Comparison of ENCODE assay signal across 27 mouse cellular contexts in the genomic region with DNA sequence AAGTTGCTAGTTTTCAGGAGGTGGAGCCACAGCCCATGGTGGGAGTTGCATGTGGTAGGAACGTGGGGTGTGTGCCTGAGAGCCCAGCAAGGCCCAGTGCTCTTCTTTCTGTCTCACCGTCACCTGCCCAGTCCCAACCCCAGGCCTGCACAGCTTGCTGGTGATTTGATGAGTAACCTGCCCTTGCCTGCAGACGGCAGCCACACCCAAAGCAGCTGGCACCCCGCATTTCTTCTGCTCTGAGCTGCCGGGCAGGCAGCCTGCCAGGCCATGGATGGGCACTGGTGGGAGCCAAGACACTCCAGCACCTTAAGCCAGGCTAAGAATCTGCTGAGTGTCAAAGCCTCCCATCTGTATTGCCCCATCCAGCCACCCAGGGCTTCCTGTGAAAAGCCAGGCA. TPM values are rescaled to one million over a fixed set of nuclear protein-coding genes. Genes with fewer than 3 reads are reported as not detected.
DNase-seq lines count a peak whose midpoint lies in the region; ATAC-seq and TF ChIP-seq lines count a peak whose summit lies in the region.
"Had no signal": no experiment of that assay in that cellular context is flagged by ENCODE, and none has a peak within 500 bp of the region (broad histone marks: within the 10 kb centered on the region; RNA-seq: fewer than 3 reads in every experiment).

No protein-coding gene starts in this region.

- CTCF ChIA-PET in Patski (lab: Charles Lee): no interaction called here

- TF ChIP-seq EP300 in stomach, postnatal 0 days (optimal IDR thresholded peaks at IDR 0.05): no peak

- H3K4me2 ChIP-seq in liver, embryonic 13.5 days: no peak overlapping the region
- H3K4me2 ChIP-seq in stomach, postnatal 0 days (replicated peaks; ENCODE audit: low read depth): no peak overlapping the region
- H3K4me2 ChIP-seq: heart, embryonic 12.5 days; limb, embryonic 13.5 days; midbrain, embryonic 15.5 days had no signal

- DNase-seq in cerebellum, postnatal 14 days: peak; percentile 49 to 53
- DNase-seq in cerebellum, adult 18-20 months: no peak
- DNase-seq in liver, embryonic 13.5 days: no peak
- DNase-seq in liver: no peak
- peak; percentile 56 for DNase-seq in Patski (ENCODE audit: low read depth, low spot score)
- no peak for DNase-seq in stomach, postnatal 0 days (ENCODE audit: low spot score)
- DNase-seq in spleen, adult 12 weeks (ENCODE audit: low spot score): no peak
- DNase-seq: adrenal gland, postnatal 25 days; B cell, adult 2 months; embryo, embryonic 11 days; heart, adult 11 months; heart, postnatal 10 days; layer of hippocampus, postnatal 36 days; lung, postnatal 4 days; right cerebral cortex, adult 18-20 months had no signal

- no peak overlapping the region for H3K27ac ChIP-seq in liver, embryonic 13.5 days
- no peak overlapping the region for H3K27ac ChIP-seq in stomach, postnatal 0 days (replicated peaks)
- H3K27ac ChIP-seq: forebrain, embryonic 10.5 days; hindbrain, embryonic 10.5 days; hindbrain, postnatal 0 days; layer of hippocampus, adult 2 months; limb, embryonic 13.5 days; midbrain, embryonic 15.5 days had no signal

- H3K27me3 ChIP-seq in liver, embryonic 13.5 days: peaks cover 88% of the 10 kb centered on the region
- H3K27me3 ChIP-seq in Patski: no peaks in the 10 kb centered on the region
- H3K27me3 ChIP-seq in stomach, postnatal 0 days (ENCODE audit: control insufficient read depth, insufficient read depth, low read length): no peaks in the 10 kb centered on the region

- H3K4me3 ChIP-seq in liver, embryonic 13.5 days (replicated peaks): no peak overlapping the region
- H3K4me3 ChIP-seq in stomach, postnatal 0 days (ENCODE audit: low read depth, low read length): no peak overlapping the region
- H3K4me3 ChIP-seq: forebrain, embryonic 10.5 days; heart, embryonic 12.5 days; hindbrain, embryonic 10.5 days; layer of hippocampus, adult 2 months; limb, embryonic 13.5 days; midbrain, embryonic 15.5 days had no signal

- H3K4me1 ChIP-seq in liver, embryonic 13.5 days (replicated peaks): peaks cover 19% of the 10 kb centered on the region
- no peaks in the 10 kb centered on the region for H3K4me1 ChIP-seq in stomach, postnatal 0 days (replicated peaks; ENCODE audit: control insufficient read depth, insufficient read depth)
- H3K4me1 ChIP-seq: heart, embryonic 12.5 days; limb, embryonic 13.5 days had no signal

- peak; percentile 19; the same call in 1 of the 2 replicates for ATAC-seq in liver, embryonic 13.5 days (ENCODE audit: low read depth)
- ATAC-seq in Patski: peak; percentile 28
- ATAC-seq in stomach, postnatal 0 days (ENCODE audit: low FRiP score, low TSS enrichment): 0 out of 2 replicates have a peak, but pooled peaks have one; percentile 31
- ATAC-seq: forebrain, embryonic 16.5 days; hindbrain, postnatal 0 days; intestine, embryonic 16.5 days; midbrain, embryonic 15.5 days had no signal

- POLR2A ChIA-PET in Patski (lab: Charles Lee): no interaction called here

- H3K9me3 ChIP-seq in liver, embryonic 13.5 days (replicated peaks): no peaks in the 10 kb centered on the region
- no peaks in the 10 kb centered on the region for H3K9me3 ChIP-seq in stomach, postnatal 0 days (ENCODE audit: control insufficient read depth, low read length)
- H3K9me3 ChIP-seq: forebrain, embryonic 10.5 days; heart, embryonic 12.5 days; hindbrain, embryonic 10.5 days; limb, embryonic 13.5 days; midbrain, embryonic 15.5 days had no signal

- WGBS in liver, embryonic 13.5 days (ENCODE audit: insufficient replicate concordance): 48% methylated on average over 5 of the region's 5 CpGs
- WGBS in stomach, postnatal 0 days: 37% methylated on average over 5 of the region's 5 CpGs

- H3K36me3 ChIP-seq in liver, embryonic 13.5 days: no peaks in the 10 kb centered on the region
- H3K36me3 ChIP-seq in stomach, postnatal 0 days (ENCODE audit: control insufficient read depth, insufficient read depth, low read length): no peaks in the 10 kb centered on the region
- H3K36me3 ChIP-seq: forebrain, embryonic 10.5 days; heart, embryonic 12.5 days; hindbrain, embryonic 10.5 days; limb, embryonic 13.5 days; midbrain, embryonic 15.5 days had no signal

- in situ Hi-C loops in Patski (cut with MboI; ENCODE audit: low pct_unique_long_range_greater_than_20kb): no loop called here

- no peak overlapping the region for H3K9ac ChIP-seq in liver, embryonic 13.5 days
- no peak overlapping the region for H3K9ac ChIP-seq in stomach, postnatal 0 days (ENCODE audit: low read length)
- H3K9ac ChIP-seq: heart, embryonic 12.5 days; limb, embryonic 13.5 days; midbrain, embryonic 15.5 days had no signal

- no peak for TF ChIP-seq CTCF in Patski (IDR thresholded peaks at IDR 0.05)
- TF ChIP-seq CTCF in stomach, postnatal 0 days (IDR thresholded peaks at IDR 0.05; ENCODE audit: low read depth): no peak

RNA-seq across cellular contexts. Expression of gene Pkp1, which starts 6.8 kb away (rescaled TPM):
- 0.05 TPM in 1 of 2 replicates, not detected in the other for polyA plus RNA-seq in liver, embryonic 13.5 days (2015; fragmentation: Nextera tagmentation; extraction: Ambion mirVana)
- 0.03 TPM for polyA plus RNA-seq in Patski (2021)
- 29.8 and 34.2 TPM in 2 replicates for polyA plus RNA-seq in stomach, postnatal 0 days (2015; fragmentation: Nextera tagmentation; extraction: Ambion mirVana)
- polyA plus RNA-seq: kidney, embryonic 14.5 days; liver, embryonic 16.5 days; neural tube, embryonic 14.5 days had no signal

Comparison
In these comparisons a context has a peak if more than half of its experiments do, and no peak if none do; other contexts are left out.
1. DNase-seq: peak in cerebellum, postnatal 14 days (2 of 2) and Patski (single experiment); none in cerebellum, adult 18-20 months (0 of 2), liver, embryonic 13.5 days (single experiment), liver (single experiment), stomach, postnatal 0 days (single experiment) and spleen, adult 12 weeks (single experiment).
2. RNA of gene Pkp1, which starts 6.8 kb away (polyA plus RNA-seq): 29.8 to 34.2 TPM in stomach, postnatal 0 days; 0.03 TPM in Patski (single experiment) and 0.05 TPM in liver, embryonic 13.5 days; every median in the first group is over 10 times any median in the second.
3. Peak in every context shown above with its lines, with median percentiles within 50 percentile points of each other: ATAC-seq.